Mouse (Mus musculus) limb, embryonic 14.5 days (tissue): ENCODE measurements around the gene Nceh1. TPM values are rescaled to one million over a fixed set of nuclear protein-coding genes. Genes with fewer than 3 reads are reported as not detected.

Experiments
- ATAC-seq: fragments of 200-750 bp; cut with Nextera tagmentation; 2 replicates; pipeline ENCODE4 v1.8.0; 2017; ENCODE audit warnings: low read depth, moderate number of reproducible peaks, moderate TSS enrichment; ENCODE audit not compliant: low FRiP score
- DNase-seq: peaks from one replicate; pipeline ENCODE4 v3.0.0-alpha.2; 2015; ENCODE audit warnings: low spot score
- H3K27ac ChIP-seq: fragments of 300-500 bp; sonication (generic); replicated peaks from 2 replicates; pipeline ENCODE4 v1.5.1; 2014; ENCODE audit warnings: low read depth, mild to moderate bottlenecking, low read length, moderate library complexity, mixed read lengths
- H3K27me3 ChIP-seq: fragments of 300-500 bp; sonication (generic); 2 replicates; pipeline ENCODE4 v1.6.1; 2014; ENCODE audit warnings: low read length, mixed read lengths; ENCODE audit not compliant: control insufficient read depth, insufficient read depth
- H3K36me3 ChIP-seq: fragments of 300-500 bp; sonication (generic); 2 replicates; pipeline ENCODE4 v1.6.1; 2014; ENCODE audit warnings: mild to moderate bottlenecking, low read length, moderate library complexity, mixed read lengths; ENCODE audit not compliant: control insufficient read depth, insufficient read depth
- H3K4me1 ChIP-seq: fragments of 300-500 bp; sonication (generic); 2 replicates; pipeline ENCODE4 v1.6.1; 2014; ENCODE audit warnings: antibody characterized with exemption, low read length, mixed read lengths; ENCODE audit not compliant: control insufficient read depth, insufficient read depth
- H3K4me2 ChIP-seq: fragments of 300-500 bp; sonication (generic); replicated peaks from 2 replicates; pipeline ENCODE4 v1.6.1; 2014; ENCODE audit warnings: low read depth, mild to moderate bottlenecking, low read length, moderate library complexity; ENCODE audit not compliant: severe bottlenecking
- H3K4me3 ChIP-seq: fragments of 300-500 bp; sonication (generic); replicated peaks from 2 replicates; pipeline ENCODE4 v1.5.1; 2014; ENCODE audit warnings: low read length
- H3K9ac ChIP-seq: fragments of 300-500 bp; sonication (generic); 2 replicates; pipeline ENCODE4 v1.6.1; 2014; ENCODE audit warnings: mild to moderate bottlenecking, low read depth, low read length, moderate library complexity; ENCODE audit not compliant: severe bottlenecking
- H3K9me3 ChIP-seq: fragments of 300-500 bp; sonication (generic); 2 replicates; pipeline ENCODE4 v1.6.1; 2016; ENCODE audit warnings: low read length; ENCODE audit not compliant: control insufficient read depth
- POLR2A ChIP-seq: fragments of 200-500 bp; IDR thresholded peaks from 2 replicates; pipeline ENCODE4 v1.8.0; 2012; ENCODE audit warnings: inconsistent platforms, mild to moderate bottlenecking, moderate library complexity, borderline replicate concordance; ENCODE audit not compliant: insufficient read depth, insufficient read length; ENCODE audit errors: extremely low read depth
- WGBS: fragments of 180-500 bp; shearing (Covaris S2); extraction: QIAGEN DNeasy Blood & Tissue Kit; methylation state at CpG from one replicate; pipeline ENCODE4 v1.1.7; 2014; 5-methylcytosine and 5-hydroxymethylcytosine counted together
- polyA plus RNA-seq, 2 experiments: library from polyadenylated mRNA; depleted of rRNA in 1 of 2; stranded (reverse) in 1 of 2; unstranded in 1 of 2; fragments of >200 nt; fragmentation: Nextera tagmentation in 1 of 2; extraction: Ambion mirVana in 1 of 2; gene quantifications; 2 replicates each; pipeline versions ENCODE4 v1.2.1 to v1.2.3; 2012 to 2014

Gene Nceh1
- polyA plus RNA-seq, 2 experiments = 1.4 to 2.8 TPM

DNA sequence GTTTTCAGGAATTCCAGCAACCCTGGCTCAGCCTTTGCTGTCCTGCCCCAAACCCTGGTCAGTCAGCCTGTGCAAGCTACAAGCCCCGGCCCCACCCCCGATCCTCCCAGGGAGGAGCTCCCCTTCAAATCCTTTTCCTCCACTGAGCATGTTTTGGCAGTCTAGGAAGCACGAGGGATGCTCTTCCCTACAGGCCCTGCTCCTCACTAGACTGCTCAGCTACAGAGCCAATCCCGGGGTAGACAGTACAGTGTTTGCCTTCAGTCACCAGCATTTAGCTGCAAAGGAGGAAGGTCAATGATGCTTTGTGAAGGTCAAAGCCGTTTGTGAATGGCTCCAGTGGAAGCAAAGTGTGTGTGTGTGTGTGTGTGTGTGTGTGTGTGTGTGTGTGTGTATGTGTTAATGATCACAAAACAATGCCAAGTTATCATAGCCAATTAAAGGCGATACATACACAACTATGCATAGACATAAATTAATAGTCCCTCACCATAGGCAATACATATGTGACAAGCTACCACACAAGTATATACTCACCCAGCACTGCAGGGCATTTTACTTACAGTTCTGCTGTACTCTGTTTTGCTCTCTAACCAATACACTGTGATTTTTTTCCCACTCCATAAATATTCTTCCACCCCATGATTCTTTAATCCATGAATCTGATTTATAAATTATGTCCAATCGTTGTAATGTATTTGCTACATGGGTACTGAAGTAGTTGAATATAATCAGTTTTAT, 111.0 kb downstream of the Nceh1 start:
- DNase-seq = no peak
- Histone ChIP-seq H3K9ac (no peak overlapping the region), H3K36me3 (no peaks in the 10 kb centered on the region), H3K4me1 (no peaks in the 10 kb centered on the region), H3K4me2 (no peak overlapping the region), H3K27me3 (no peaks in the 10 kb centered on the region), H3K27ac (no peak overlapping the region), H3K4me3 (no peak overlapping the region), H3K9me3 (no peaks in the 10 kb centered on the region)
- WGBS = 67% methylated on average over 7 of the region's 7 CpGs
- TF ChIP-seq POLR2A = no peak
- no peak for ATAC-seq

- Histone ChIP-seq H3K4me3 (no peak overlapping the region), H3K4me1 (no peaks in the 10 kb centered on the region)
- WGBS = 81% methylated on average over 4 of the region's 4 CpGs
Measured at GRCm38 (mm10) chr3:27300451-27300850, 117.7 kb downstream of the Nceh1 start.

DNA sequence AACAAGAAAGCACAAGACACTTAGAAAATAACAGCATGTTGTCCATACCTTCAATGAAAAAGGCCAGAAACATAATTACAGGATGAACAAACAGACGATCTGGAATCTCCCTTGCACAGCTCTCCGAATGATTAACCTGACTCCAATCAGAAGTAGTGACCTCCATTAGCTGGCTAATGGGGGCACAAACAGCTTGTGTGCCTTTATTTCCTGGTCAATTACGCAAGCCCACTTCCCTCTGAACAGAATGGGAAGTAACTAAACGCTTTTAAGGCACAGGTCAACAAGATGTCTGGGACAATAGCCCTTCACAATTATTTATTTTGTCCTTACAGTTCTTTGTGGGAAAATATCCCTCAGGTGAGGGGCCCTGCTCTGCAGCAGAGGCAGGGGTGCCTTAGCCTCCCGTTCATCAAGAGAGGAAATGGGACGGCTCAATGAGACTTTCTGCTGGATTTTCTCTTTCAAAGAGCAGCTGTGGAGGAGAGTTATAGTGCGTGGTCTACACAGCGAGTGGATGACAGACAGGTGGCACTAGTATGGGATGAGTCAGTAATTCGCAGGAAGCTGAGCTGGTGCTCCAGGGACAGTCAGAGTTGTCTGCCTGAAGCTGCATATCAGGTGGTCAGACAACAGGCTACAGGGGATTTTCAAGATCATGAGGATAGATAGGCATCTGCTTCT, 119.7 kb downstream of the Nceh1 start:
- Histone ChIP-seq H3K9me3 (no peaks in the 10 kb centered on the region), H3K36me3 (no peaks in the 10 kb centered on the region), H3K4me1 (no peaks in the 10 kb centered on the region), H3K4me2 (no peak overlapping the region), H3K9ac (no peak overlapping the region), H3K27ac (no peak overlapping the region), H3K4me3 (no peak overlapping the region), H3K27me3 (no peaks in the 10 kb centered on the region)
- DNase-seq (no peak), ATAC-seq (no peak)
- TF ChIP-seq POLR2A = no peak
- WGBS = 64% methylated on average over 9 of the region's 9 CpGs

More at GRCm38 (mm10) chr3:27300451-27300850, 117.7 kb downstream of the Nceh1 start:
- Histone ChIP-seq H3K27ac (no peak overlapping the region), H3K9me3 (no peaks in the 10 kb centered on the region), H3K9ac (no peak overlapping the region), H3K27me3 (no peaks in the 10 kb centered on the region), H3K36me3 (no peaks in the 10 kb centered on the region), H3K4me2 (no peak overlapping the region)
- no peak for TF ChIP-seq POLR2A
- no peak for DNase-seq
- no peak for ATAC-seq

- WGBS = 70% methylated on average over 10 of the region's 10 CpGs
- Histone ChIP-seq H3K27me3 (no peaks in the 10 kb centered on the region), H3K4me1 (no peaks in the 10 kb centered on the region), H3K9me3 (no peaks in the 10 kb centered on the region), H3K4me3 (no peak overlapping the region), H3K36me3 (no peaks in the 10 kb centered on the region), H3K4me2 (no peak overlapping the region), H3K27ac (no peak overlapping the region), H3K9ac (no peak overlapping the region)
- no peak for TF ChIP-seq POLR2A
- no peak for ATAC-seq
- DNase-seq = no peak
Measured at GRCm38 (mm10) chr3:27306815-27307214, 124.0 kb downstream of the Nceh1 start.

DNA sequence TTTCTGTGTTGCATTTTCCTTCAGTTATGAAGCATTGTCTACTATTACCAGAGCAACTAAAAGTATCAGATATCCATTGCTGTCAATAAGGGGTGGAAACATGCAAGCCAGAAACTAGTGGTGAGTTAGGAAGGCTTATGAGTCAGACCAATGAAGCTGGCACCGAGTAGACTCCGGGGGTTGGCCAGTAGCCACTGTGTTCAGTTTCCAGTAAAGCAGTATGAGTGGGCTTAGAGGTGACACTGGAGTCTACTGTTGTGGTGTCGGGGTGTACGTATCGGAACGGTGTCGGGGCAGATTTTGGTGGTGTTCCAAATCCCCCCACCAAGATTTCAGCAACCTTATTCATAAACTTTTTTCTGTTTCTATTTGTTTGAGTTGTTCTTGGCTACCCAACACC, 128.2 kb downstream of the Nceh1 start:
- WGBS = 88% methylated on average over 7 of the region's 7 CpGs
- ATAC-seq (no peak), DNase-seq (no peak)
- H3K27ac ChIP-seq = no peak overlapping the region
- no peaks in the 10 kb centered on the region for H3K27me3 ChIP-seq
- no peak for TF ChIP-seq POLR2A
- H3K4me2 ChIP-seq = no peak overlapping the region
- H3K4me1 ChIP-seq = no peaks in the 10 kb centered on the region
- H3K9me3 ChIP-seq = no peaks in the 10 kb centered on the region
- no peaks in the 10 kb centered on the region for H3K36me3 ChIP-seq
- H3K4me3 ChIP-seq = no peak overlapping the region
- H3K9ac ChIP-seq = no peak overlapping the region
